Mouse (Mus musculus) heart, embryonic 10.5 days (tissue): ENCODE measurements around the gene Nt5dc1. TPM values are rescaled to one million over a fixed set of nuclear protein-coding genes. Genes with fewer than 3 reads are reported as not detected.
"Not testable (repeated sequence)": the region's sequence is repeated elsewhere in the genome, so short reads cannot be mapped to it uniquely, and the experiment has no call there.

ENCODE experiments used
- DNase-seq: peaks from one replicate; pipeline ENCODE4 v3.0.0-alpha.2; 2017; ENCODE audit warnings: low spot score
- H3K27ac ChIP-seq: fragments of 300-500 bp; sonication (generic); 2 replicates; pipeline ENCODE4 v1.5.1; 2016; ENCODE audit warnings: mild to moderate bottlenecking
- H3K27me3 ChIP-seq: fragments of 300-500 bp; sonication (generic); 2 replicates; pipeline ENCODE4 v1.6.1; 2016; ENCODE audit warnings: mild to moderate bottlenecking; ENCODE audit not compliant: poor library complexity, insufficient read depth, severe bottlenecking
- H3K36me3 ChIP-seq: fragments of 300-500 bp; sonication (generic); 2 replicates; pipeline ENCODE4 v1.6.1; 2016; ENCODE audit warnings: mild to moderate bottlenecking, moderate library complexity
- H3K4me1 ChIP-seq: fragments of 300-500 bp; sonication (generic); 2 replicates; pipeline ENCODE4 v1.6.1; 2016; ENCODE audit warnings: mild to moderate bottlenecking
- H3K4me3 ChIP-seq: fragments of 300-500 bp; sonication (generic); 2 replicates; pipeline ENCODE4 v1.5.1; 2016; ENCODE audit warnings: mild to moderate bottlenecking, moderate library complexity
- H3K9me3 ChIP-seq: fragments of 300-500 bp; sonication (generic); 2 replicates; pipeline ENCODE4 v1.6.1; 2016; ENCODE audit warnings: mild to moderate bottlenecking, moderate library complexity
- WGBS: fragments of 180-500 bp; shearing (Covaris S2); methylation state at CpG from one replicate; pipeline ENCODE4 v1.1.7; 2016; 5-methylcytosine and 5-hydroxymethylcytosine counted together
- polyA plus RNA-seq: library from polyadenylated mRNA; unstranded; fragments of >200 nt; fragmentation: Nextera tagmentation; extraction: Ambion mirVana; gene quantifications from 2 replicates; pipeline ENCODE4 v1.2.1, GENCODE M21; 2016

The Nt5dc1 gene
- polyA plus RNA-seq, 1 experiment from 2014 or later, result 8.2 TPM

DNA sequence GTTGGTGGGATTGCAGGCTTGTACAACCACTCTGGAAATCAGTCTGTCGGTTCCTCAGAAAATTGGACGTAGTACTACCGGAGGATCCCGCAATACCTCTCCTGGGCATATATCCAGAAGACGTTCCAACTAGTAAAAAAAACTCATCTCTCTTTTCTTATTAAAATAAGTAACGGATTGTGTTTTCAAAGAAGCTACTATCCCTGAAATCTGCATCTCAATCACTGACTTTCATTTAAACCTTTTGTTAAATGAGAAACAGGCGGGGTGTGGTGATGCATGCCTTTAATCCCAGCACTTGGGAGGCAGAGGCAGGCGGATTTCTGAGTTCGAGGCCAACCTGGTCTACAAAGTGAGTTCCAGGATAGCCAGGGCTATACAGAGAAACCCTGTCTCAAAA is 165.5 kb downstream of the Nt5dc1 start:
- H3K27me3 ChIP-seq, H3K4me3 ChIP-seq, H3K9me3 ChIP-seq, H3K27ac ChIP-seq, DNase-seq, H3K36me3 ChIP-seq, H3K4me1 ChIP-seq: not testable (repeated sequence)
- WGBS, result 88% methylated on average over 9 of the region's 9 CpGs

DNA sequence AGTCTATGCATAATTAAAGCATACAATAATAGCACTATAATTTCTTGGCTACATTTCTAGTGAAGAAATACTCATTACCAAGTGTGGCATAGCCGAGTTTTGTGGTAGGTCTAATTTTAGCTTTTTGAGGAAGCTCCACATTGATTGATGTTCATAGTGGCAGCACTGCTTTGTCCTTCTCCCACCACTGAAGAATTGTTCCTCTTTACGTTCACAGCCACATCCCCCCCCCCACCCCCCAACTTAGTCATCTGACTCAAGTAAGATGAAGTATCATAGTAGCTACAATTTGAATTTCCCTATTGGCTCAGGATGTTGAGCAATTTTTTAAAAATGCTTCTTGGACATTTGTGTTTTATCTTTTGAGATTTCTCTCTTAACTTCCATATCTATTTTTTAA is 168.8 kb downstream of the Nt5dc1 start:
- WGBS, result 55% methylated on average over 2 of the region's 2 CpGs
- DNase-seq, result no peak
- Histone ChIP-seq H3K4me1 (no peaks in the 10 kb centered on the region), H3K27me3 (no peaks in the 10 kb centered on the region), H3K36me3 (no peaks in the 10 kb centered on the region), H3K9me3 (no peaks in the 10 kb centered on the region), H3K27ac (no peak overlapping the region), H3K4me3 (no peak overlapping the region)

GRCm38 (mm10) chr10:34247757-34248156 is 170.6 kb downstream of the Nt5dc1 start:
- Histone ChIP-seq H3K27ac (no peak overlapping the region), H3K27me3 (no peaks in the 10 kb centered on the region), H3K4me1 (no peaks in the 10 kb centered on the region), H3K4me3 (no peak overlapping the region), H3K9me3 (no peaks in the 10 kb centered on the region), H3K36me3 (no peaks in the 10 kb centered on the region)
- 66% methylated on average over 3 of the region's 3 CpGs for WGBS
- DNase-seq, result no peak

DNA sequence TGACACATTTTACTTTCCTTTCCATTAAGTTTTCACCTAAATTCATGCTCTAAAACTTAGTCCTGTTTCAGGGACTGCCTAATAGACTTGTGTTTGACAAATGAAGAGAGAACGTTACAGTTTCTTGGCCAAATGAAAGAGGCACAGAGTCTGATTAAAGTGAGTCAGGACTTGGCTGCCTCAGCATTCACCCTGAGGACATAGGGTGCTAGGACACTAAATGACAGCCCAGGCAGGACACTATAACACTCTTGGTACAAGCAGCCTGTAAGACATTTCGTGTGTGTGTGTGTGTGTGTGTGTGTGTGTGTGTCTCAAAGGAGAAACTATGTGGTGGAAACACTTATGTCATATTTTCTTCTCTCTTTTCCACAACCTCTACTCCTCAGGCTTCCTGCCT is 172.2 kb downstream of the Nt5dc1 start:
- DNase-seq, result no peak
- Histone ChIP-seq H3K4me3 (no peak overlapping the region), H3K27me3 (no peaks in the 10 kb centered on the region), H3K4me1 (no peaks in the 10 kb centered on the region), H3K27ac (no peak overlapping the region), H3K36me3 (no peaks in the 10 kb centered on the region), H3K9me3 (no peaks in the 10 kb centered on the region)
- 72% methylated on average over 2 of the region's 2 CpGs for WGBS

- no peaks in the 10 kb centered on the region for H3K9me3 ChIP-seq
- no peak for DNase-seq
- WGBS, result 85% methylated on average over 5 of the region's 5 CpGs
Measured at GRCm38 (mm10) chr10:34244745-34245144, 173.6 kb downstream of the Nt5dc1 start.

DNA sequence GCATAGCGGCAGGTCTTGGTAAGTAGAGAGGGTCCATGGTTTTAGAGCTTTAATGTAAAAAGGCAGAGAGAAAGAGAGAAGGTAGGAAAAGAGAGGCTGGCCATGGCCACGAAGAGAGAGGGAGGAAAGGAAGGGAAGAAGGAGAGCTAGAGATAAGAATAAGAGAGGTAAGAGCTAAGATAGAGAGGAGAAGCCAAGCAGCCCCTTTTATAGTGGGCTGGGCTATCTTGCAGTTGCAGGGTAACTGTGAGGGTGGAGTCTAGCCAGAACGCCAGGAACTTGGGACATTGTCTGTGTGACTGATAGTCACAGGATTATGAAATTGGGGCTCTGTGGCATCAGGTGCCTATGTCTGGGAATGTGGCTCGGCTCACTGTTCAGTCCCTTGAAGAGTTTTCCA is 179.8 kb downstream of the Nt5dc1 start:
- H3K36me3 ChIP-seq, result no peaks in the 10 kb centered on the region
- DNase-seq, result no peak
- H3K9me3 ChIP-seq, result no peaks in the 10 kb centered on the region
- no peak overlapping the region for H3K4me3 ChIP-seq
- WGBS, result 62% methylated on average over 4 of the region's 4 CpGs
- H3K27me3 ChIP-seq, result no peaks in the 10 kb centered on the region
- H3K27ac ChIP-seq, result no peak overlapping the region
- peaks cover 5% of the 10 kb centered on the region; the same call in 1 of the 2 replicates for H3K4me1 ChIP-seq

More at GRCm38 (mm10) chr10:34244745-34245144, 173.6 kb downstream of the Nt5dc1 start:
- H3K36me3 ChIP-seq, result no peaks in the 10 kb centered on the region
- H3K4me3 ChIP-seq, result no peak overlapping the region
- H3K27ac ChIP-seq, result no peak overlapping the region
- H3K4me1 ChIP-seq, result no peaks in the 10 kb centered on the region
- H3K27me3 ChIP-seq, result no peaks in the 10 kb centered on the region

Other genes starting within 250 kb of the Nt5dc1 start
- 20.9 and 22.8 TPM in 2 replicates for gene Dse, start 210.8 kb downstream of the Nt5dc1 start, polyA plus RNA-seq
- gene Tspyl1, start 136.4 kb downstream of the Nt5dc1 start, polyA plus RNA-seq, result 57.5 and 69.9 TPM in 2 replicates
- gene Tspyl4, start 121.1 kb downstream of the Nt5dc1 start, polyA plus RNA-seq, result 20.7 and 21.7 TPM in 2 replicates
- gene Col10a1, start 28.6 kb downstream of the Nt5dc1 start, polyA plus RNA-seq, result 0.15 and 0.20 TPM in 2 replicates
- gene Frk, start 64.8 kb upstream of the Nt5dc1 start, polyA plus RNA-seq, result 5.5 and 6.4 TPM in 2 replicates